Mouse (Mus musculus) intestine, postnatal 0 days (tissue): ENCODE results near the gene Syn1. TPM values are rescaled to one million over a fixed set of nuclear protein-coding genes. Genes with fewer than 3 reads are reported as not detected.

ENCODE experiments used
- ATAC-seq: fragments of 200-750 bp; cut with Nextera tagmentation; 2 replicates; pipeline ENCODE4 v1.8.0; 2017; ENCODE audit warnings: mild to moderate bottlenecking, moderate TSS enrichment, moderate library complexity
- H3K27ac ChIP-seq: fragments of 300-500 bp; sonication (generic); 2 replicates; pipeline ENCODE4 v1.5.1; 2014; ENCODE audit warnings: mild to moderate bottlenecking, low read depth, low read length, moderate library complexity
- H3K27me3 ChIP-seq: fragments of 300-500 bp; sonication (generic); replicated peaks from 2 replicates; pipeline ENCODE4 v1.6.1; 2014; ENCODE audit warnings: low read length, mixed read lengths; ENCODE audit not compliant: control insufficient read depth, insufficient read depth
- H3K36me3 ChIP-seq: fragments of 300-500 bp; sonication (generic); 2 replicates; pipeline ENCODE4 v1.6.1; 2014; ENCODE audit warnings: mild to moderate bottlenecking, moderate library complexity; ENCODE audit not compliant: control insufficient read depth, insufficient read depth
- H3K4me1 ChIP-seq: fragments of 300-500 bp; sonication (generic); replicated peaks from 2 replicates; pipeline ENCODE4 v1.6.1; 2014; ENCODE audit warnings: antibody characterized with exemption, low read length, mixed read lengths; ENCODE audit not compliant: control insufficient read depth, insufficient read depth
- H3K4me2 ChIP-seq: fragments of 300-500 bp; sonication (generic); replicated peaks from 2 replicates; pipeline ENCODE4 v1.6.1; 2014; ENCODE audit warnings: low read depth, mild to moderate bottlenecking, moderate library complexity
- H3K4me3 ChIP-seq: fragments of 300-500 bp; sonication (generic); 2 replicates; pipeline ENCODE4 v1.5.1; 2014; ENCODE audit warnings: low read depth, low read length
- H3K9ac ChIP-seq: fragments of 300-500 bp; sonication (generic); 2 replicates; pipeline ENCODE4 v1.6.1; 2014; ENCODE audit warnings: mild to moderate bottlenecking, low read depth, low read length
- H3K9me3 ChIP-seq: fragments of 300-500 bp; sonication (generic); 2 replicates; pipeline ENCODE4 v1.6.1; 2016; ENCODE audit warnings: mixed run types; ENCODE audit not compliant: control insufficient read depth
- CTCF ChIP-seq: sonication (generic); IDR thresholded peaks from 2 replicates; pipeline ENCODE4 v1.5.1; 2016; ENCODE audit warnings: low read depth, mild to moderate bottlenecking, control low read depth, antibody characterized with exemption, moderate library complexity
- WGBS: fragments of 180-500 bp; shearing (Covaris S2); extraction: QIAGEN DNeasy Blood & Tissue Kit; methylation state at CpG from one replicate; pipeline ENCODE4 v1.1.7; 2014; 5-methylcytosine and 5-hydroxymethylcytosine counted together
- microRNA-seq: library from miRNA; unstranded; fragments of <30 nt; microRNA quantifications from one replicate; pipeline ENCODE4, GENCODE M21; 2016
- polyA plus RNA-seq: library from polyadenylated mRNA; unstranded; fragments of >200 nt; fragmentation: Nextera tagmentation; extraction: Ambion mirVana; gene quantifications from 2 replicates; pipeline ENCODE4 v1.2.1, GENCODE M21; 2015

The Syn1 gene
- polyA plus RNA-seq, 1 experiment from 2014 or later: 2.1 TPM

DNA sequence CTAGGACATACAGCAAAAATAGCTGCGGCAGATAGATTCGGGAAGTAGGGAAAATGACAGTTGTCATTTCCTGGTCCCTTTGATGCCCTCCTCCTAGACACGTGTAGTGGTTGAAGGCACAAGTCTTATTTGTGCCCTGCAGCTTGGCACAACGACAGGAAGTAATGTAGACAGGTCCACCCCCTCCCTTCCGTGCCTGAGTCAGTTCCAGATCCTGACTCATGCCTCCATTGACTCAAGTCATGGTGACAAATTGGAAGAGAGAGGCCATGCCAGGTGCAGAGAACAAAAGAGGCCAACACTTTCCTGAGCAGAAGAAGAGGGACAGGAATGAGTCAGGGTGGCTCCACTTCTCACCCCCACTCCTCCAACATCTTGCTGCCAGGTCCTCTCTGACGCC lies 103.8 kb downstream of the Syn1 start:
- no peak for TF ChIP-seq CTCF
- Histone ChIP-seq H3K27me3 (no peaks in the 10 kb centered on the region), H3K36me3 (no peaks in the 10 kb centered on the region), H3K4me2 (no peak overlapping the region), H3K4me3 (no peak overlapping the region), H3K9me3 (no peaks in the 10 kb centered on the region), H3K27ac (no peak overlapping the region), H3K4me1 (no peaks in the 10 kb centered on the region), H3K9ac (no peak overlapping the region)
- no peak for ATAC-seq
- WGBS: 73% methylated on average over 6 of the region's 6 CpGs

Small RNA genes lying within 50 kb of the gene (microRNA-seq; reads per million reads assigned to microRNA genes)
- gene Gm24824 (not detected), gene Mir5617 (not detected)

Other genes starting within 250 kb of the Syn1 start
- gene Cdk16, start 233.1 kb downstream of the Syn1 start, polyA plus RNA-seq: 50.0 and 51.6 TPM in 2 replicates
- 3.8 and 4.1 TPM in 2 replicates for gene Usp11, start 217.1 kb downstream of the Syn1 start, polyA plus RNA-seq
- gene Araf, start 123.2 kb downstream of the Syn1 start, polyA plus RNA-seq: 67.0 and 69.2 TPM in 2 replicates
- gene Timp1, start 50.8 kb downstream of the Syn1 start, polyA plus RNA-seq: 7.0 and 11.5 TPM in 2 replicates
- 3.5 and 4.2 TPM in 2 replicates for gene Cfp, start 10.6 kb upstream of the Syn1 start, polyA plus RNA-seq
- 3.7 and 4.1 TPM in 2 replicates for gene Elk1, start 29.6 kb upstream of the Syn1 start, polyA plus RNA-seq
- gene Uxt, start 41.0 kb upstream of the Syn1 start, polyA plus RNA-seq: 76.8 and 78.7 TPM in 2 replicates
- gene Zfp182, start 141.3 kb upstream of the Syn1 start, polyA plus RNA-seq: 2.6 and 3.2 TPM in 2 replicates
- gene Spaca5, start 147.4 kb upstream of the Syn1 start, polyA plus RNA-seq: not detected in 2 replicates
- 0.24 and 0.52 TPM in 2 replicates for gene Zfp300, start 168.5 kb upstream of the Syn1 start, polyA plus RNA-seq
- gene Ssxa1, start 194.8 kb upstream of the Syn1 start, polyA plus RNA-seq: not detected in 2 replicates